Mouse (Mus musculus) hindbrain, embryonic 16.5 days (tissue): ENCODE data around the gene Fbxl19. TPM values are rescaled to one million over a fixed set of nuclear protein-coding genes. Genes with fewer than 3 reads are reported as not detected.

Experiments used
- ATAC-seq: fragments of 200-750 bp; cut with Nextera tagmentation; 2 replicates; pipeline ENCODE4 v1.8.0; 2017; ENCODE audit warnings: moderate TSS enrichment, moderate library complexity
- H3K27ac ChIP-seq: fragments of 300-500 bp; sonication (generic); 2 replicates; pipeline ENCODE4 v1.5.1; 2014; ENCODE audit warnings: low read depth, mild to moderate bottlenecking, control low read depth, low read length, moderate library complexity
- H3K27me3 ChIP-seq: fragments of 300-500 bp; sonication (generic); replicated peaks from 2 replicates; pipeline ENCODE4 v1.6.1; 2014; ENCODE audit warnings: low read length; ENCODE audit not compliant: control insufficient read depth, insufficient read depth
- H3K36me3 ChIP-seq: fragments of 300-500 bp; sonication (generic); 2 replicates; pipeline ENCODE4 v1.6.1; 2014; ENCODE audit warnings: mild to moderate bottlenecking, low read length, moderate library complexity, mixed read lengths; ENCODE audit not compliant: control insufficient read depth, insufficient read depth
- H3K4me1 ChIP-seq: fragments of 300-500 bp; sonication (generic); 2 replicates; pipeline ENCODE4 v1.6.1; 2014; ENCODE audit warnings: low read depth, low read length; ENCODE audit not compliant: control insufficient read depth, insufficient read depth
- H3K4me2 ChIP-seq: fragments of 300-500 bp; sonication (generic); 2 replicates; pipeline ENCODE4 v1.6.1; 2014; ENCODE audit warnings: mild to moderate bottlenecking, low read length, control low read depth, moderate library complexity
- H3K4me3 ChIP-seq: fragments of 300-500 bp; sonication (generic); 2 replicates; pipeline ENCODE4 v1.5.1; 2014; ENCODE audit warnings: mild to moderate bottlenecking, low read length, control low read depth, moderate library complexity
- H3K9ac ChIP-seq: fragments of 300-500 bp; sonication (generic); 2 replicates; pipeline ENCODE4 v1.6.1; 2014; ENCODE audit warnings: low read depth, mild to moderate bottlenecking, control low read depth, low read length, moderate library complexity
- H3K9me3 ChIP-seq: fragments of 300-500 bp; sonication (generic); 2 replicates; pipeline ENCODE4 v1.6.1; 2014; ENCODE audit warnings: mild to moderate bottlenecking, low read length, moderate library complexity; ENCODE audit not compliant: control insufficient read depth
- WGBS: fragments of 180-500 bp; shearing (Covaris S2); extraction: QIAGEN DNeasy Blood & Tissue Kit; methylation state at CpG from one replicate; pipeline ENCODE4 v1.1.7; 2014; 5-methylcytosine and 5-hydroxymethylcytosine counted together
- polyA plus RNA-seq: library from polyadenylated mRNA; unstranded; fragments of >200 nt; fragmentation: Nextera tagmentation; extraction: Ambion mirVana; gene quantifications from 2 replicates; pipeline ENCODE4 v1.2.1, GENCODE M21; 2015

The Fbxl19 gene
- polyA plus RNA-seq, 1 experiment from 2014 or later = 6.8 TPM

DNA sequence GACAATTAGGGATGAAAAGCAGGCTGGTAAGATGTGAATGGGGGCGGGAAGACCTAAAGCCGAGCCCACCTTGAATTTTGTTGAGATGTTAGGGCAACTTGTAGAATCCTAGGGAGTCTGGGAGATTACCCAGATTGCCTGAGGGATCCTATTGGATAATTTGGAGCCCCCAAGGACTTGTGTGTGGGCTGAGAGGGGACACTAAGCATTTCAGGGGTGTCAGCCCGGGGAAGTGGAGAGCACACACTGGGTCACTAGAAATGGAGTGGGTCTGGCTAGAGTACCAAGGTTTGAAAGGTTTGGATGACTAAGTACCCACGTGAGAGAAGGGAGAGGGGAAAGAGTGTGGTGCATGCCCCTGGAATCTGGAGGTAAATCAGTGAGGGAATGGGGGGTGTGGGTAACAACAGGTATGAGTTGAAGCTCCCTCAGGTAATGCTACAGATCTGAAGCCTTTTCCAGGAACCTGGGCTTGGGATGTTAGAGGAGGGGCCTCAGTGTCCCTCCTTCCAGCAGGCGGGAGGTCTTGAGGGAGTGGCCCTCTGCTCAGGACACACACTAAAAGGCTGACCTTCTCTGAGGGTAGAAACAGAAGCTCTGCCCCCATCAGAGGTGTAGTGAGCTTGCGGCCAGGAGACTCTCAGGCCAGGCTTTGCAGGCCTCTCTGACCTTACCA lies 3.4 kb downstream of the Fbxl19 start:
- H3K4me1 ChIP-seq = peaks cover 16% of the 10 kb centered on the region
- H3K27ac ChIP-seq = peak overlapping the region; percentile 27; the same call in 1 of the 2 replicates
- no peaks in the 10 kb centered on the region for H3K27me3 ChIP-seq
- H3K9ac ChIP-seq = peak overlapping the region; percentile 92
- H3K4me2 ChIP-seq = peak overlapping the region; percentile 72
- no peaks in the 10 kb centered on the region for H3K9me3 ChIP-seq
- H3K36me3 ChIP-seq = peaks cover 31% of the 10 kb centered on the region
- WGBS = 40% methylated on average over 6 of the region's 6 CpGs
- H3K4me3 ChIP-seq = peak overlapping the region; percentile 90
- no peak for ATAC-seq

GRCm38 (mm10) chr7:127748235-127748560 lies 3.9 kb downstream of the Fbxl19 start:
- ATAC-seq = no peak
- Histone ChIP-seq H3K9ac (no peak overlapping the region), H3K36me3 (peaks cover 33% of the 10 kb centered on the region), H3K27me3 (no peaks in the 10 kb centered on the region), H3K27ac (no peak overlapping the region), H3K9me3 (no peaks in the 10 kb centered on the region), H3K4me1 (peaks cover 16% of the 10 kb centered on the region), H3K4me3 (no peak overlapping the region), H3K4me2 (no peak overlapping the region)
- 93% methylated on average over 28 of the region's 28 CpGs for WGBS

DNA sequence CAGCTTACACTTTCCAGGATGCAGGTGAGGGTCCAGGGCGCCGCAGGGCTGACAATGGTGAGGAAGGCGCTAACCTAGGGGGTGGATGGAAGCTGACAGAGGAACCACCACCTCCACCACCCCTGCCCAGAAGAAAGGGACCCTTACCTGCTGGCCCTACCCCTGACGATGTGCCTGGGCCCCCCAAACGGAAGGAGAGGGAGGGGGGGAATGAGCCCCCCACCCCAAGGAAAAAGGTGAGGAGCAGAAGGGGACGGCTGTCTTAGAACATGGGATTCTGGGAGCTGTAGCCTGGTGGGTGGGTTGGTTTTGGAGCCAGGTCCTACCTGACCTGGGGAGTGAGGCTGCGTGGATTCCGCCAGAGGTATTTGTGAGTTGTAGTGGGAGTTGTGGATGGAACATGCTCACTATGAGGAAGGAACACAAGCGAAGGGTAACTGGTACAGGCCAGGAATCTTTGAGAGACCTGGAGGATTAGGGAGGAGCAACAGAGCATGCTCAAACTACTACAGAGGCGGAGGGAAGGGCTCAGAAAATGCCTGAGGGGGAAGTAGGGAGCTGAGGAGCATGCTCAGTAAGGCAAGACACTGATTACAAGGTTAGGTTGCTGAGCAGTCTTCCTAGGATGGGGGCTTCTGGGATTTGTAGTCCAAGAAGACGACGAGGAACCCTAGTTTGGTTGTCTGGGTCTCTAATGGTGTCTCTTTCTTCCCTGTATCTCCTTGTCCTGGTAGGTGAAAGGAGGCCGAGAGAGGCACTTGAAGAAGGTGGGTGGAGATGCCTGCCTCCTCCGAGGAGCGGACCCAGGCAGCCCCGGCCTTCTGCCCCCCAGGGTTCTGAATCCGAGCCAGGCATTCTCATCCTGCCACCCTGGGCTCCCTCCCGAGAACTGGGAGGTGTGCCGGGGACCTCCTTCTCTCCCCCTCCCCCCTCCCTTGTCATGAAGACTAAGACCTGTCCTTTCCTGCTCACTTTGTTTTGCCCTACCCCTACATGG lies 6.1 kb downstream of the Fbxl19 start:
- H3K36me3 ChIP-seq = peaks cover 52% of the 10 kb centered on the region
- H3K27me3 ChIP-seq = no peaks in the 10 kb centered on the region
- no peak overlapping the region for H3K4me3 ChIP-seq
- peaks cover 15% of the 10 kb centered on the region for H3K4me1 ChIP-seq
- no peak overlapping the region for H3K27ac ChIP-seq
- H3K9ac ChIP-seq = no peak overlapping the region
- WGBS = 83% methylated on average over 19 of the region's 19 CpGs
- no peaks in the 10 kb centered on the region for H3K9me3 ChIP-seq
- no peak for ATAC-seq
- no peak overlapping the region for H3K4me2 ChIP-seq

- Histone ChIP-seq H3K4me3 (no peak overlapping the region), H3K36me3 (peaks cover 52% of the 10 kb centered on the region), H3K4me1 (peaks cover 15% of the 10 kb centered on the region), H3K27me3 (no peaks in the 10 kb centered on the region), H3K9ac (no peak overlapping the region), H3K9me3 (no peaks in the 10 kb centered on the region), H3K4me2 (no peak overlapping the region), H3K27ac (no peak overlapping the region)
- no peak for ATAC-seq
- 93% methylated on average over 5 of the region's 5 CpGs for WGBS
These were observed 7.3 kb downstream of the Fbxl19 start for GRCm38 (mm10) chr7:127751619-127752018.

DNA sequence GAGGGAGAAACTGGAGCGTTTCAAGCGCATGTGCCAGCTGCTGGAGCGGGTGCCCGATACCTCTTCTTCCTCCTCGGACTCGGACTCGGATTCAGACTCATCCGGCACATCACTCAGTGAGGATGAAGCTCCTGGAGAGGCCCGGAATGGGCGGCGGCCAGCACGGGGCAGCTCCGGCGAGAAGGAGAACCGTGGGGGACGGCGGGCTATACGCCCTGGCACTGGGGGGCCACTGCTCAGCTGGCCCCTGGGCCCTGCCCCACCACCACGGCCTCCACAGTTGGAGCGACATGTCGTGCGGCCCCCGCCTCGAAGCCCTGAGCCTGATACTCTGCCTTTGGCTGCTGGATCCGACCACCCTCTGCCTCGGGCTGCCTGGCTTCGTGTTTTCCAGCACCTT lies 7.7 kb downstream of the Fbxl19 start:
- H3K4me1 ChIP-seq = peaks cover 15% of the 10 kb centered on the region
- H3K27ac ChIP-seq = no peak overlapping the region
- peaks cover 52% of the 10 kb centered on the region for H3K36me3 ChIP-seq
- 95% methylated on average over 27 of the region's 27 CpGs for WGBS
- no peak for ATAC-seq
- H3K9me3 ChIP-seq = no peaks in the 10 kb centered on the region
- no peak overlapping the region for H3K4me3 ChIP-seq
- no peaks in the 10 kb centered on the region for H3K27me3 ChIP-seq
- no peak overlapping the region for H3K4me2 ChIP-seq
- H3K9ac ChIP-seq = no peak overlapping the region

DNA sequence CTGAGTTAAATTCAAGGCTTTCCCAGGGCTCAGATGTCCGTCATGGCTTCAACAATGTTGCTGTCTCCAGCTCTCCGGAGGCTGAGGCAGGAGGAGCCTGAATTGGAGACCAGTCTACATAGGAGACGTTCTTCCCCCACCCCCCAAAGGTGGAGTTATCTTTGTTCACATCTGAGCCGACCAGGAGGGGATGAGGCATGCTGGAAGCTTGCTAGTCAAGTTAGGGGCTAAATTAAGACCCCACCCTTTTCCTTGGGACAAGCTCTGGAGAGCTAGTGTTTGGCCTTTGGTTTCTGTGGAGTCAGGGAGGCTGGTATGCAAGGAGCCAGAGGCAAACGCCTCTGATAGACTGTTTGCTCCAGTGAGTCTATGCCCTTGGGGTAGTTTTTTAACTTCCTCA lies 8.8 kb downstream of the Fbxl19 start:
- H3K9me3 ChIP-seq = no peaks in the 10 kb centered on the region
- 84% methylated on average over 5 of the region's 5 CpGs for WGBS
- peaks cover 4% of the 10 kb centered on the region for H3K4me1 ChIP-seq
- H3K4me3 ChIP-seq = no peak overlapping the region
- H3K27me3 ChIP-seq = no peaks in the 10 kb centered on the region
- ATAC-seq = no peak
- no peak overlapping the region for H3K9ac ChIP-seq
- H3K36me3 ChIP-seq = peaks cover 55% of the 10 kb centered on the region
- H3K27ac ChIP-seq = no peak overlapping the region
- H3K4me2 ChIP-seq = no peak overlapping the region

DNA sequence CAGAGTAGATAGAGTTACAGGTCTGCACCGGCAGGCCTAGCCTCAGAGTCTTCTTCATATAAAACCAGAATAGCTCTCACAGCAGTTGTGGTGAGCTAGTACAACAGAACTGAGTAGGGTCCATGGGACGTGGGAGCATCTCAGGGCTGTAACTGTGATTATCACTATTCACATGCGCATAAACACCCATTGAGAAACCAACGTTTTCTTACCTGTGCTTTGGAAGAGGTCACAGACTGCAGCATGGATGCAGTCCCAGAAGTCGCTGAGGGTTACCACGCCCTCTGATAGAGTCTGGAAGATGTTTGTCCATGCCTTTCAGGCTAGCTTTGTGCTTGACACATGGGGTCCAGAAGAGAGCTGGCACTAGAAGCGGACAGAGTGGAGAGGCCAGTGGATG lies 9.4 kb downstream of the Fbxl19 start:
- Histone ChIP-seq H3K4me1 (peaks cover 4% of the 10 kb centered on the region; the same call in 1 of the 2 replicates), H3K9ac (no peak overlapping the region), H3K36me3 (peaks cover 55% of the 10 kb centered on the region), H3K9me3 (no peaks in the 10 kb centered on the region), H3K4me3 (no peak overlapping the region), H3K27me3 (no peaks in the 10 kb centered on the region), H3K4me2 (no peak overlapping the region), H3K27ac (no peak overlapping the region)
- no peak for ATAC-seq
- 87% methylated on average over 7 of the region's 7 CpGs for WGBS

DNA sequence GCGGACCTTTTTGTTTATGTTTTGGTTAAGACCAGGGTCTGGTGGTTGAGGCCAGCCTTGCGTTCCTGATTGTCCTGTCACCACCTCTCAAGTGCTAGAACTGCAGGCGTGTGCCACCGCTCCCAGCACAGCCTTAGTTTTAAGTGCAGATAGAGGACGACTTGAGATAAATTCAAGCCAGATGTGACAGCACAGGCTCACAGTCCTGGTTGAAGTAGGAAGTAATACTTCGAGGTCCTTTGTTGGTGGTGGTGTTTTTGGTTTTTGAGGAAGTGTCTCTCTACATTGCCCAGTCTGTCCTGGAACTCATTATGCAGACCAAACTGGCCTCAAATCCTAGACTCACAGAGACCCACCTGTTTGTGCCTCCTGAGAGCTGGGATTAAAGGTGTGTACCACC lies 15.4 kb downstream of the Fbxl19 start:
- no peak overlapping the region for H3K4me2 ChIP-seq
- no peak for ATAC-seq
- H3K27ac ChIP-seq = no peak overlapping the region
- H3K9ac ChIP-seq = no peak overlapping the region
- H3K9me3 ChIP-seq = no peaks in the 10 kb centered on the region
- no peak overlapping the region for H3K4me3 ChIP-seq
- H3K36me3 ChIP-seq = peaks cover 25% of the 10 kb centered on the region
- WGBS = 86% methylated on average over 6 of the region's 6 CpGs
- H3K27me3 ChIP-seq = no peaks in the 10 kb centered on the region
- H3K4me1 ChIP-seq = no peaks in the 10 kb centered on the region; the same call in 1 of the 2 replicates

DNA sequence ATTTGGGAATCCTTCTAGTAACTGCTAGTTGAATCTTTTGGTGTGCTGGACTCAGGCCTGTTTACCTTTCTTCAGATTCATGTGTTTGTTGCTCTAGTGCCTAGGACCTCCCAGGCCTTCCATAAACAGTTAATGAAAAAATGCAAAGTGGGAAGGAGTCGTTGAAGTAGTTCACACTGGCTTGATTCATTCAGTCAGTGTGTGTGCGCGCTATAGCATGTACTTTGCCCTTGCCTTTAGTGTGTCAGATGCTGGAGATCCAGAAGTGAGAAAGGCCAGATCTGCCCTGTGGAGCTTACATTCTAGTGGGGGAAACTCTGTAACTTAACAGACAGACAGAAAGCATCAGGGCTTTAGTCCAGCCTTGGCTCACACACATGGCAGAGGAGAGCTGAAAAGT lies 16.1 kb downstream of the Fbxl19 start:
- peaks cover 20% of the 10 kb centered on the region for H3K36me3 ChIP-seq
- WGBS = 84% methylated on average over 3 of the region's 3 CpGs
- no peak for ATAC-seq

More for the DNA sequence above, 16.1 kb downstream of the Fbxl19 start:
- no peak overlapping the region for H3K27ac ChIP-seq
- H3K9ac ChIP-seq = no peak overlapping the region
- H3K27me3 ChIP-seq = no peaks in the 10 kb centered on the region
- no peak overlapping the region for H3K4me3 ChIP-seq
- no peak overlapping the region for H3K4me2 ChIP-seq
- no peaks in the 10 kb centered on the region for H3K9me3 ChIP-seq
- H3K4me1 ChIP-seq = no peaks in the 10 kb centered on the region; the same call in 1 of the 2 replicates
